Mouse (Mus musculus) bone marrow, adult 2 months (tissue): ENCODE results near the gene Bpnt1. TPM values are rescaled to one million over a fixed set of nuclear protein-coding genes. Genes with fewer than 3 reads are reported as not detected.

Experiments used
- H3K27ac ChIP-seq: fragments of 200-500 bp; 2 replicates; pipeline ENCODE4 v1.5.1; 2012; ENCODE audit warnings: low read depth, mild to moderate bottlenecking, control low read depth, inconsistent platforms, low read length; ENCODE audit not compliant: control insufficient read depth, poor library complexity, insufficient read depth
- H3K4me1 ChIP-seq: fragments of 200-500 bp; 2 replicates; pipeline ENCODE4 v1.6.1; 2011; ENCODE audit warnings: low read length; ENCODE audit not compliant: control insufficient read depth, insufficient read depth
- H3K4me3 ChIP-seq: fragments of 200-500 bp; replicated peaks from 2 replicates; pipeline ENCODE3; 2011; ENCODE audit warnings: mild to moderate bottlenecking, low read depth, low read length, control low read depth; ENCODE audit not compliant: control insufficient read depth
- CTCF ChIP-seq: fragments of 200-500 bp; IDR thresholded peaks from 2 replicates; pipeline ENCODE4 v1.5.1; 2011; ENCODE audit warnings: low read length, control low read depth; ENCODE audit not compliant: control insufficient read depth, insufficient read depth
- POLR2A ChIP-seq: fragments of 200-500 bp; IDR thresholded peaks from 2 replicates; pipeline ENCODE4 v1.6.1; 2011; ENCODE audit warnings: low read depth, mild to moderate bottlenecking, control low read depth, low read length, borderline replicate concordance; ENCODE audit not compliant: control insufficient read depth
- WGBS: fragments of 180-500 bp; shearing (Covaris S2); methylation state at CpG from one replicate; pipeline ENCODE4 v1.1.7; 2018; 5-methylcytosine and 5-hydroxymethylcytosine counted together
- polyA plus RNA-seq: library from polyadenylated mRNA; stranded (reverse); fragments of >200 nt; gene quantifications from 2 replicates; pipeline ENCODE4 v1.2.4, GENCODE M21; 2011; ENCODE audit warnings: low replicate concordance; ENCODE audit not compliant: missing spikeins, insufficient read depth, insufficient read length

Bpnt1 gene
- polyA plus RNA-seq, 1 experiment, result 11.3 TPM

DNA sequence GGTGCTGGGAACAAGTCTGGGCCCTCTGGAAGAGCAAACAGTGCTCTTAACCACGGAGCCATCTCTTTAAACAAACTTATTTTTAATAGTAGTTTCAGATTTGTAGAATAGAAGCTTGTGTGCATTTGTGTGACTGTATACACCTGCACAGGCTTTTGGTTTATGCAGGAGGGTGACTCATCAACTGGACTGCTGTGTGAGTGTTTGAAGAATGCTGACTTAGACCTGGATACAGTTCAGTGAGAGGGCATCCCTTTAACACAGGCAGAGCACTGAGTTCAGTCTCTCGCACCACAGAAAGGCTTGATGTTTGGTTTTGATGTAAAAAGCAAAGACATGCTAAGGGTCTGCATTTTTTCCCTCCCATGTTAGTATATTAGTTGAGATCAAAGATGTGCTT lies 45.5 kb downstream of the Bpnt1 start:
- WGBS, result 82% methylated on average over 2 of the region's 2 CpGs
- H3K4me3 ChIP-seq, result no peak overlapping the region
- TF ChIP-seq CTCF (no peak), POLR2A (no peak)
- no peaks in the 10 kb centered on the region for H3K4me1 ChIP-seq
- H3K27ac ChIP-seq, result no peak overlapping the region

- WGBS, result 92% methylated on average over 5 of the region's 5 CpGs
- no peak overlapping the region for H3K27ac ChIP-seq
- H3K4me1 ChIP-seq, result no peaks in the 10 kb centered on the region
- TF ChIP-seq CTCF, result no peak
- no peak for TF ChIP-seq POLR2A
- no peak overlapping the region for H3K4me3 ChIP-seq
These were observed 69.7 kb downstream of the Bpnt1 start for GRCm38 (mm10) chr1:185401615-185402014.

GRCm38 (mm10) chr1:185404021-185404420 lies 72.1 kb downstream of the Bpnt1 start:
- TF ChIP-seq CTCF (no peak), POLR2A (no peak)
- WGBS, result 25% methylated on average over 2 of the region's 2 CpGs
- no peak overlapping the region for H3K27ac ChIP-seq
- H3K4me3 ChIP-seq, result no peak overlapping the region
- H3K4me1 ChIP-seq, result no peaks in the 10 kb centered on the region

DNA sequence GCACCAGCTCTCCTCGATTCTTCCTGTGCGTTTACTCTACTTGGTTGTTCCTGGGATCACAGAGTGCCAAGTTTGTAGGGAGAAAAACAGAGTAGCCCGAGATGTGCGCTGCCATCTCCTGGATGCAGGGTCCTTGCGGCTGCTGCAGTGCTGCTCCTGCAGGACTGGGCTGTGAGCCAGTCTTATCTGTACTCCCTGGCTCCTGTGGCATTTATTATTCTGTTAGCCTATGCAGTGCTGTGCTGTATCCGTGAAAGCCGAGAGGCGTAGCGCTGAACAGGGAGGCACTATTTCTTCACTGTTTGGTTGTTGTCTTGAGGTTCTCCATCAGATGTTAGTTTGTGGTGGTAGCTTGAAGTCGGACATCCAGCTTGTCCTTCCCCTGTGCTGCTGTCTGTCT lies 74.0 kb downstream of the Bpnt1 start:
- WGBS, result 93% methylated on average over 10 of the region's 10 CpGs
- TF ChIP-seq POLR2A (no peak), CTCF (no peak)
- no peak overlapping the region for H3K4me3 ChIP-seq
- H3K4me1 ChIP-seq, result no peaks in the 10 kb centered on the region
- no peak overlapping the region for H3K27ac ChIP-seq

Other genes with a start within 250 kb of the Bpnt1 start
- gene Rab3gap2, start 128.0 kb upstream of the Bpnt1 start, polyA plus RNA-seq, result 11.1 and 30.1 TPM in 2 replicates
- 6.5 and 11.9 TPM in 2 replicates for gene Iars2, start 2.8 kb upstream of the Bpnt1 start, polyA plus RNA-seq
- 14.9 and 35.7 TPM in 2 replicates for gene Eprs, start 30.9 kb downstream of the Bpnt1 start, polyA plus RNA-seq
- 3.7 and 4.2 TPM in 2 replicates for gene Slc30a10, start 122.7 kb downstream of the Bpnt1 start, polyA plus RNA-seq